Mouse (Mus musculus): ENCODE data around the gene Slc16a5. TPM values are rescaled to one million over a fixed set of nuclear protein-coding genes. Genes with fewer than 3 reads are reported as not detected.

The Slc16a5 gene
- total and polyA plus RNA-seq, 3 experiments: 0.26 TPM; not detected in 2

- H3K9me3 ChIP-seq (replicated peaks; ENCODE audit: insufficient read depth, low read length): no peaks in the 10 kb centered on the region
- H3K79me2 ChIP-seq (ENCODE audit: control insufficient read depth, insufficient read depth, low read length, poor library complexity): peaks cover 55% of the 10 kb centered on the region
- peak overlapping the region; percentile 96 for H3K9ac ChIP-seq (ENCODE audit: control insufficient read depth, low read depth, low read length, poor library complexity, severe bottlenecking)
- no peaks in the 10 kb centered on the region for H3K27me3 ChIP-seq (ENCODE audit: control insufficient read depth in 1 of 2, insufficient read depth in 2 of 2, low read length in 2 of 2)
- H3K27ac ChIP-seq (ENCODE audit: control insufficient read depth, low read depth, low read length): peak overlapping the region; percentile 86
- H3K4me1 ChIP-seq (ENCODE audit: control insufficient read depth in 1 of 2, insufficient read depth in 2 of 2, low read length in 2 of 2): peaks cover 29 to 40% of the 10 kb centered on the region in 2 experiments
- peak overlapping the region; percentile 78 to 96 for H3K4me3 ChIP-seq (ENCODE audit: control insufficient read depth in 1 of 2, insufficient read depth in 1 of 2, low read depth in 2 of 2, low read length in 2 of 2)
- TF ChIP-seq GATA1 (IDR thresholded peaks at IDR 0.05; ENCODE audit: low read depth, low read length) (no peak), KAT2A (conservative IDR thresholded peaks at IDR 0.05; ENCODE audit: low read depth, low read length) (no peak), NRF1 (IDR thresholded peaks at IDR 0.05; ENCODE audit: insufficient read depth, low read depth, low read length, poor library complexity, severe bottlenecking) (peak; percentile 33; the same call in 1 of the 2 replicates), TAL1 (IDR thresholded peaks at IDR 0.05; ENCODE audit: low read length) (no peak), MAZ (IDR thresholded peaks at IDR 0.05; ENCODE audit: low read depth, low read length) (peak; percentile 44; the same call in 1 of the 2 replicates), MAX (IDR thresholded peaks at IDR 0.05; ENCODE audit: low read length) (peak; percentile 37; the same call in 1 of the 2 replicates), SMC3 (IDR thresholded peaks at IDR 0.05; ENCODE audit: low read depth, low read length) (no peak), TCF12 (IDR thresholded peaks at IDR 0.05; ENCODE audit: low read depth, low read length) (no peak; the same call in 1 of the 2 replicates), POLR2AphosphoS2 (IDR thresholded peaks at IDR 0.05; ENCODE audit: low read length) (peak; percentile 14; the same call in 1 of the 2 replicates), NELFE (IDR thresholded peaks at IDR 0.05; ENCODE audit: low read depth, low read length) (no peak), JUND (IDR thresholded peaks at IDR 0.05; ENCODE audit: low read depth, low read length) (no peak), USF1 (IDR thresholded peaks at IDR 0.05; ENCODE audit: low read depth, low read length) (no peak), MYC (IDR thresholded peaks at IDR 0.05; ENCODE audit: low read depth, low read length) (no peak), EP300 (IDR thresholded peaks at IDR 0.05; ENCODE audit: low read depth in 1 of 2, low read length in 2 of 2) (no peak), ELF1 (IDR thresholded peaks at IDR 0.05; ENCODE audit: low read depth, low read length) (no peak), POLR2A (IDR thresholded peaks at IDR 0.05; ENCODE audit: control insufficient read depth in 1 of 2, insufficient read depth in 1 of 2, low read depth in 1 of 2, low read length in 2 of 2, poor library complexity in 1 of 2) (no peak), BHLHE40 (IDR thresholded peaks at IDR 0.05; ENCODE audit: borderline replicate concordance, low read depth, low read length) (no peak)
- peak; percentile 72 for DNase-seq (ENCODE audit: low read depth, low spot score)
- peaks cover 4 to 38% of the 10 kb centered on the region in 2 experiments; a peak in 3 of 4 replicates for H3K36me3 ChIP-seq (ENCODE audit: control insufficient read depth in 1 of 2, insufficient read depth in 2 of 2, low read length in 2 of 2)
Observed at GRCm38 (mm10) chr11:115513271-115514237, 51.3 kb downstream of the Slc16a5 start.

- H3K36me3 ChIP-seq (ENCODE audit: control insufficient read depth in 1 of 2, insufficient read depth in 2 of 2, low read length in 2 of 2): peaks cover 0 to 32% of the 10 kb centered on the region in 2 experiments; a peak in 2 of 4 replicates
- peaks cover 24 to 34% of the 10 kb centered on the region in 2 experiments for H3K4me1 ChIP-seq (ENCODE audit: control insufficient read depth in 1 of 2, insufficient read depth in 2 of 2, low read length in 2 of 2)
- peak within 1 kb of the TSS; percentile 96 for H3K9ac ChIP-seq (ENCODE audit: control insufficient read depth, low read depth, low read length, poor library complexity, severe bottlenecking)
- peak; percentile 99 for DNase-seq (ENCODE audit: low read depth, low spot score)
- H3K9me3 ChIP-seq (replicated peaks; ENCODE audit: insufficient read depth, low read length): no peaks in the 10 kb centered on the region
- peak within 1 kb of the TSS; percentile 86 for H3K27ac ChIP-seq (ENCODE audit: control insufficient read depth, low read depth, low read length)
- peaks cover 49% of the 10 kb centered on the region for H3K79me2 ChIP-seq (ENCODE audit: control insufficient read depth, insufficient read depth, low read length, poor library complexity)
- H3K4me3 ChIP-seq (ENCODE audit: control insufficient read depth in 1 of 2, insufficient read depth in 1 of 2, low read depth in 2 of 2, low read length in 2 of 2): peak within 1 kb of the TSS; percentile 78 to 96
- H3K27me3 ChIP-seq (ENCODE audit: control insufficient read depth in 1 of 2, insufficient read depth in 2 of 2, low read length in 2 of 2): no peaks in the 10 kb centered on the region
- TF ChIP-seq CTCF (IDR thresholded peaks at IDR 0.05 in 2 of 3, conservative IDR thresholded peaks at IDR 0.05 in 1 of 3; ENCODE audit: control insufficient read depth in 1 of 3, insufficient read depth in 1 of 3, low read depth in 2 of 3, low read length in 3 of 3, poor library complexity in 1 of 3, severe bottlenecking in 1 of 3) (no peak), USF2 (IDR thresholded peaks at IDR 0.05; ENCODE audit: borderline replicate concordance in 1 of 2, insufficient read depth in 1 of 2, low read depth in 1 of 2, low read length in 2 of 2) (no peak), POLR2A (IDR thresholded peaks at IDR 0.05; ENCODE audit: control insufficient read depth in 1 of 2, insufficient read depth in 1 of 2, low read depth in 1 of 2, low read length in 2 of 2, poor library complexity in 1 of 2) (peak; percentile 99 to 100), ZKSCAN1 (IDR thresholded peaks at IDR 0.05; ENCODE audit: low read depth, low read length) (no peak), CHD1 (IDR thresholded peaks at IDR 0.05; ENCODE audit: low read depth, low read length) (0 out of 2 replicates have a peak, but pooled peaks have one; percentile 43), MYB (IDR thresholded peaks at IDR 0.05; ENCODE audit: low read depth, low read length) (no peak), GABPA (IDR thresholded peaks at IDR 0.05; ENCODE audit: low read depth, low read length) (no peak), NELFE (IDR thresholded peaks at IDR 0.05; ENCODE audit: low read depth, low read length) (peak; percentile 100), MYC (IDR thresholded peaks at IDR 0.05; ENCODE audit: low read depth, low read length) (peak; percentile 89), MXI1 (IDR thresholded peaks at IDR 0.05; ENCODE audit: low read depth, low read length) (peak; percentile 95), POLR2AphosphoS5 (IDR thresholded peaks at IDR 0.05; ENCODE audit: borderline replicate concordance, low read depth, low read length) (peak; percentile 93; the same call in 1 of the 2 replicates), ELF1 (IDR thresholded peaks at IDR 0.05; ENCODE audit: low read depth, low read length) (peak; percentile 70; the same call in 1 of the 2 replicates), CHD2 (IDR thresholded peaks at IDR 0.05; ENCODE audit: low read length) (peak; percentile 91), ZNF384 (IDR thresholded peaks at IDR 0.05; ENCODE audit: low read depth, low read length) (no peak; the same call in 1 of the 2 replicates), MAZ (IDR thresholded peaks at IDR 0.05; ENCODE audit: low read depth, low read length) (peak; percentile 70), SIN3A (IDR thresholded peaks at IDR 0.05; ENCODE audit: low read length) (peak; percentile 92), POLR2AphosphoS2 (IDR thresholded peaks at IDR 0.05; ENCODE audit: low read length) (peak; percentile 100)
Observed at GRCm38 (mm10) chr11:115514238-115514663, 52.0 kb downstream of the Slc16a5 start, which contains the start of gene Jpt1. Gene Jpt1 (minus strand): TSS chr11:115514387.
